Mouse (Mus musculus): ENCODE measurements at regions not wholly inside any gene's neighbourhood (a gene's known extent, or its start where the extent isn't known, plus 50 kb on each side); places are given as distances from the start of the nearest gene placed in this dataset.

GRCm38 (mm10) chr2:147895691-147896090 lies 151.1 kb downstream of the Foxa2 start:
- no peak overlapping the region for H3K4me3 ChIP-seq (ENCODE audit: low read length)
- H3K9me3 ChIP-seq (replicated peaks; ENCODE audit: control insufficient read depth, low read length): no peaks in the 10 kb centered on the region
- H3K27me3 ChIP-seq (ENCODE audit: control insufficient read depth, insufficient read depth, low read length): no peaks in the 10 kb centered on the region
- WGBS: 0% methylated on average over 1 of the region's 1 CpGs
- H3K4me2 ChIP-seq (ENCODE audit: low read depth, low read length): no peak overlapping the region
- H3K4me1 ChIP-seq (ENCODE audit: control insufficient read depth, insufficient read depth, low read length): no peaks in the 10 kb centered on the region
- no peak overlapping the region for H3K9ac ChIP-seq (ENCODE audit: low read length)
- no peaks in the 10 kb centered on the region for H3K36me3 ChIP-seq (ENCODE audit: control insufficient read depth, insufficient read depth)
- ATAC-seq (replicated peaks; ENCODE audit: extremely low read depth, insufficient read depth, low FRiP score): no peak
- no peak overlapping the region for H3K27ac ChIP-seq (ENCODE audit: low read length)

- H3K36me3 ChIP-seq (ENCODE audit: control insufficient read depth, insufficient read depth): no peaks in the 10 kb centered on the region
- H3K27me3 ChIP-seq (ENCODE audit: control insufficient read depth, insufficient read depth, low read length): no peaks in the 10 kb centered on the region
- no peak for ATAC-seq (replicated peaks; ENCODE audit: extremely low read depth, insufficient read depth, low FRiP score)
- H3K9me3 ChIP-seq (replicated peaks; ENCODE audit: control insufficient read depth, low read length): no peaks in the 10 kb centered on the region
- WGBS: 43% methylated on average over 1 of the region's 1 CpGs
- no peaks in the 10 kb centered on the region for H3K4me1 ChIP-seq (ENCODE audit: control insufficient read depth, insufficient read depth, low read length)
- H3K27ac ChIP-seq (ENCODE audit: low read length): no peak overlapping the region
- H3K4me2 ChIP-seq (ENCODE audit: low read depth, low read length): no peak overlapping the region
- H3K4me3 ChIP-seq (ENCODE audit: low read length): no peak overlapping the region
- no peak overlapping the region for H3K9ac ChIP-seq (ENCODE audit: low read length)
Measured at GRCm38 (mm10) chr2:147894213-147894612, 152.6 kb downstream of the Foxa2 start.

GRCm38 (mm10) chr2:147886191-147886590 lies 160.6 kb downstream of the Foxa2 start:
- Histone ChIP-seq H3K36me3 (ENCODE audit: control insufficient read depth, insufficient read depth) (no peaks in the 10 kb centered on the region), H3K9me3 (replicated peaks; ENCODE audit: control insufficient read depth, low read length) (no peaks in the 10 kb centered on the region), H3K4me1 (ENCODE audit: control insufficient read depth, insufficient read depth, low read length) (no peaks in the 10 kb centered on the region), H3K27me3 (ENCODE audit: control insufficient read depth, insufficient read depth, low read length) (no peaks in the 10 kb centered on the region), H3K9ac (ENCODE audit: low read length) (no peak overlapping the region), H3K4me3 (ENCODE audit: low read length) (no peak overlapping the region), H3K27ac (ENCODE audit: low read length) (no peak overlapping the region), H3K4me2 (ENCODE audit: low read depth, low read length) (no peak overlapping the region)
- WGBS: 44% methylated on average over 6 of the region's 6 CpGs
- ATAC-seq (replicated peaks; ENCODE audit: extremely low read depth, insufficient read depth, low FRiP score): no peak

GRCm38 (mm10) chr2:147877907-147878306 lies 168.9 kb downstream of the Foxa2 start:
- H3K4me2 ChIP-seq (ENCODE audit: low read depth, low read length): peak overlapping the region; percentile 82; the same call in 1 of the 2 replicates

GRCm38 (mm10) chr2:147877543-147877904 lies 169.2 kb downstream of the Foxa2 start:
- H3K27ac ChIP-seq (ENCODE audit: low read length): no peak overlapping the region
- peak overlapping the region; percentile 42 for H3K9ac ChIP-seq (ENCODE audit: low read length)
- H3K9me3 ChIP-seq (replicated peaks; ENCODE audit: control insufficient read depth, low read length): no peaks in the 10 kb centered on the region
- peaks cover 2% of the 10 kb centered on the region; the same call in 1 of the 2 replicates for H3K27me3 ChIP-seq (ENCODE audit: control insufficient read depth, insufficient read depth, low read length)
- H3K4me3 ChIP-seq (ENCODE audit: low read length): peak overlapping the region; percentile 61
- peaks cover 10% of the 10 kb centered on the region for H3K4me1 ChIP-seq (ENCODE audit: control insufficient read depth, insufficient read depth, low read length)
- H3K36me3 ChIP-seq (ENCODE audit: control insufficient read depth, insufficient read depth): no peaks in the 10 kb centered on the region
- 12% methylated on average over 4 of the region's 4 CpGs for WGBS
- no peak for ATAC-seq (replicated peaks; ENCODE audit: extremely low read depth, insufficient read depth, low FRiP score)
- H3K4me2 ChIP-seq (ENCODE audit: low read depth, low read length): peak overlapping the region; percentile 82

More at GRCm38 (mm10) chr2:147877907-147878306, 168.9 kb downstream of the Foxa2 start:
- Histone ChIP-seq H3K27me3 (ENCODE audit: control insufficient read depth, insufficient read depth, low read length) (peaks cover 2% of the 10 kb centered on the region; the same call in 1 of the 2 replicates), H3K4me1 (ENCODE audit: control insufficient read depth, insufficient read depth, low read length) (peaks cover 10% of the 10 kb centered on the region), H3K9me3 (replicated peaks; ENCODE audit: control insufficient read depth, low read length) (no peaks in the 10 kb centered on the region), H3K9ac (ENCODE audit: low read length) (no peak overlapping the region), H3K4me3 (ENCODE audit: low read length) (no peak overlapping the region), H3K36me3 (ENCODE audit: control insufficient read depth, insufficient read depth) (no peaks in the 10 kb centered on the region), H3K27ac (ENCODE audit: low read length) (no peak overlapping the region)
- no peak for ATAC-seq (replicated peaks; ENCODE audit: extremely low read depth, insufficient read depth, low FRiP score)
- WGBS: 37% methylated on average over 13 of the region's 13 CpGs

- WGBS: 6% methylated on average over 19 of the region's 19 CpGs
- Histone ChIP-seq H3K27ac (ENCODE audit: low read length) (no peak overlapping the region), H3K9ac (ENCODE audit: low read length) (peak overlapping the region; percentile 42), H3K27me3 (ENCODE audit: control insufficient read depth, insufficient read depth, low read length) (peaks cover 2% of the 10 kb centered on the region; the same call in 1 of the 2 replicates), H3K4me1 (ENCODE audit: control insufficient read depth, insufficient read depth, low read length) (peaks cover 10% of the 10 kb centered on the region), H3K36me3 (ENCODE audit: control insufficient read depth, insufficient read depth) (no peaks in the 10 kb centered on the region), H3K9me3 (replicated peaks; ENCODE audit: control insufficient read depth, low read length) (no peaks in the 10 kb centered on the region), H3K4me2 (ENCODE audit: low read depth, low read length) (peak overlapping the region; percentile 82), H3K4me3 (ENCODE audit: low read length) (peak overlapping the region; percentile 61)
- no peak for ATAC-seq (replicated peaks; ENCODE audit: extremely low read depth, insufficient read depth, low FRiP score)
Measured at GRCm38 (mm10) chr2:147876708-147877542, 169.8 kb downstream of the Foxa2 start.

- H3K27me3 ChIP-seq (ENCODE audit: control insufficient read depth, insufficient read depth, low read length): peaks cover 2% of the 10 kb centered on the region; the same call in 1 of the 2 replicates
- WGBS: 81% methylated on average over 3 of the region's 3 CpGs
- H3K4me1 ChIP-seq (ENCODE audit: control insufficient read depth, insufficient read depth, low read length): peaks cover 10% of the 10 kb centered on the region
- ATAC-seq (replicated peaks; ENCODE audit: extremely low read depth, insufficient read depth, low FRiP score): no peak
- H3K36me3 ChIP-seq (ENCODE audit: control insufficient read depth, insufficient read depth): no peaks in the 10 kb centered on the region
- no peaks in the 10 kb centered on the region for H3K9me3 ChIP-seq (replicated peaks; ENCODE audit: control insufficient read depth, low read length)
- no peak overlapping the region for H3K4me2 ChIP-seq (ENCODE audit: low read depth, low read length)
- H3K4me3 ChIP-seq (ENCODE audit: low read length): no peak overlapping the region
- no peak overlapping the region for H3K27ac ChIP-seq (ENCODE audit: low read length)
- no peak overlapping the region for H3K9ac ChIP-seq (ENCODE audit: low read length)
Measured at GRCm38 (mm10) chr2:147872972-147873371, 173.8 kb downstream of the Foxa2 start.

- Histone ChIP-seq H3K27ac (ENCODE audit: low read length) (no peak overlapping the region), H3K27me3 (ENCODE audit: control insufficient read depth, insufficient read depth, low read length) (no peaks in the 10 kb centered on the region), H3K36me3 (ENCODE audit: control insufficient read depth, insufficient read depth) (no peaks in the 10 kb centered on the region), H3K9me3 (replicated peaks; ENCODE audit: control insufficient read depth, low read length) (no peaks in the 10 kb centered on the region), H3K9ac (ENCODE audit: low read length) (no peak overlapping the region), H3K4me2 (ENCODE audit: low read depth, low read length) (no peak overlapping the region), H3K4me3 (ENCODE audit: low read length) (no peak overlapping the region), H3K4me1 (ENCODE audit: control insufficient read depth, insufficient read depth, low read length) (no peaks in the 10 kb centered on the region)
- 61% methylated on average over 6 of the region's 6 CpGs for WGBS
- no peak for ATAC-seq (replicated peaks; ENCODE audit: extremely low read depth, insufficient read depth, low FRiP score)
Measured at GRCm38 (mm10) chr2:147851186-147851802, 195.5 kb downstream of the Foxa2 start.

All from heart, embryonic 16.5 days (tissue).